Mouse (Mus musculus) right cerebral cortex, postnatal 4 days (tissue): ENCODE results near the gene Tnnc2.
"Not testable (repeated sequence)": the region's sequence is repeated elsewhere in the genome, so short reads cannot be mapped to it uniquely, and the experiment has no call there.

ENCODE experiments used
- DNase-seq: peaks from one replicate; pipeline ENCODE4 v3.0.0-alpha.2; 2022

The Tnnc2 gene

DNA sequence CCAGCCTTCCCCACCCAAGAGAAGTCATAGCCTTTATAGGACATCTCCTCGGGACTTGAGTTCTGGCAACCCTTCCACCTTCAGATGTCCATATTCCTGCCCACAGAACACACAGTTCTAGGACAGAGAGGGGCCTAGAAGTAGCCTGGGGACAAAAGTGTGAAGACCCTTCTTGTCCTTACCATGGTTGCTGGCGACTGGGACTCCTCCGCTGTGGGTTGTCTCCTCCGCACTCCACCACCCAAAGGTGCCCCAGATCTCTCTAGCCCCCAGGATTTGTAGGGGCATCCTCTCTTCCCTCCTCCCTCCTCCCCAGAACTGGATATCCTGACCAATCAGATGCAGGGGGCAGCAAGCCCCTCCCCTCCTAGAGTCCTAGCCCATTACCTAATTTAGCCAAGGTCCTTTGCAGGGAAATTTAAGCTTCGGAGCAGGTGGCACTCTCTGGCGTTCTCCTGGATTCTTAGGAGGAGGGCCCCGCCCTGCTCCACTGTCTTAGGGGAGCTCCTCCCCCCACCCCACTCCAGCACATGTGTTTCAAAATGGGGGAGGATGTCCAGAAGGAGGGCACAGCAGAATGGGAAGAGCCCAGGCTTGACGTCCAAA lies at the start of gene Tnnc2:
Gene Tnnc2, minus strand, starts transcription at position 487 of the 606 bp plus-strand sequence.
- no peak for DNase-seq

DNA sequence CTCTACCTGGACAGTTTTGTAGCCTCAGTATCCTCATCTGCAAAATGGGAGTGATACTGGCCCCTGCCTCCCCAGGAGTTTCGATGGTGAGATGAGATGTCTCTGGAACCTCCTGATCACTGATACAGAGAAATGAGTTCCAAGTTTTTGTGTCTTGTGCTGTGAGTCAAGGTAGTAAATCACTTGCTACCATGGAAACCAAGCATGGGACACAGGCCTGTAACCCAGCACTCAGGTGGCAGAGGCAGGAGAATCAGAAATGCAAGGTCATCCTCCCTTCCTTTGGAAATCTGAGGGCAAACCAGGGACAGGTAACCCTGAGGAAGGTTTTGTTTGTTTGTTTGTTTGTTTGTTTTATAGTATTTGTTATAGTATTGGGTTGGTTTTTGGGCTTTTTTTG lies 49.3 kb upstream of the Tnnc2 start:
- DNase-seq, result no peak

DNA sequence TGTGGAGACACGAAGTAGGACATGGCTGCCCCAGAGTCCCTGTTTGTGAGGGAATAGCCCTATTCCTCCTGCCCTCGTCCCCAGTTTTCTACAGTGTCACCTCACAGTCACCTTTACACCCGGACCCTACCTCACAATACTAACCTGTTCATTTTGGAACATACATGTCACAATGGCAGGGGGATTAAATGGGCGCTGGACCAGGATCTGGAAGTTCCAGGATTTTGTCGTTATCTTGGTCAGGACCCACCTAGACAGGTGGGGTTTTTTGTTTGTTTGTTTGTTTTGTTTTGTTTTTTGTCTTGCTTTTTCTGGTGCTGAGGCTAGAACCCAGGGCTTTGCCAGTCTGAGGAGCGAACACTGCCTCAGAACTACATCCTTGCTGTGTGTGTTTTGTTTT lies 48.7 kb upstream of the Tnnc2 start, which contains the start of gene Spata25:
Gene Spata25, minus strand, starts transcription at position 101 of the 400 bp plus-strand sequence.
- DNase-seq, result no peak

GRCm38 (mm10) chr2:164827146-164827850 lies 47.5 kb upstream of the Tnnc2 start:
- no peak for DNase-seq

DNA sequence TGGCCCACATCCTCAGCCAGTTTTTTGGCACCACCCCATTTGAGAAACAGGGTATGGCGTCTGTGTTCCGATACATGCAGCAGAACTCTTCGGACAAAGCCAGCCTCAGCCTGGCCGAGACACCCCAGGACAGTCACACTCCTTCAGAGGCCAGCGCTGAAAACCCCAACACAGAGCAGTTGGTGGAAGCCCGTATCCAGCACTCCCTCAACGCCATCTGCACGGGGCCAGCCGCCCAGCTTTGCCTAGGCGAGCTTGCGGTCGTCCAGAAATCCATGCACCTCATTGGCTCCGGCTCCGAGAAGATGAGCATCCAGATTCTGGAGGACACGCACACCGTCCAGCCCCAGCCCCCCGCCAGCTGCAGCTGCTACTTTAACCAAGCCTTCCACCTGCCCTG lies 45.8 kb upstream of the Tnnc2 start:
- DNase-seq, result no peak

DNA sequence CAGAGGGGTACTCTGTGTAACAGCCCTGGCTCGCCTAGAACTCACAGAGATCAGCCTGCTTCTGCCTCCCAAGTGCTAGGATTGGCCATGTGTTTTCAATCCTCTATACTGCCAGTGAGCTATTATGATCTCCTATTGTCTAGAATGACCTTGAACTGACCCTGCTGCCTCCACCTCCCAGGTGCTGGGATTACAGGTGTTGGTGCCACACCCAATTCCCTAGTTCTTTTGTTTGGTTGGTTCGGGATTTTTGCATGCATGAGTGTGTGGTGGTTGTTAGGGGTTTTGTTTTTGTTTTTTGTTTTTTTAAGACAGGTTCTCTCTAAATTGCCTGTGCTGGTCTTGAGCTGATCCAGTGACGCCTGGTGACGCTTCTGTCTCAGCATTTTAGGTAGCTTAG lies 44.2 kb upstream of the Tnnc2 start:
- no peak for DNase-seq

GRCm38 (mm10) chr2:164823181-164823585 lies 43.4 kb upstream of the Tnnc2 start:
- DNase-seq, result no peak

DNA sequence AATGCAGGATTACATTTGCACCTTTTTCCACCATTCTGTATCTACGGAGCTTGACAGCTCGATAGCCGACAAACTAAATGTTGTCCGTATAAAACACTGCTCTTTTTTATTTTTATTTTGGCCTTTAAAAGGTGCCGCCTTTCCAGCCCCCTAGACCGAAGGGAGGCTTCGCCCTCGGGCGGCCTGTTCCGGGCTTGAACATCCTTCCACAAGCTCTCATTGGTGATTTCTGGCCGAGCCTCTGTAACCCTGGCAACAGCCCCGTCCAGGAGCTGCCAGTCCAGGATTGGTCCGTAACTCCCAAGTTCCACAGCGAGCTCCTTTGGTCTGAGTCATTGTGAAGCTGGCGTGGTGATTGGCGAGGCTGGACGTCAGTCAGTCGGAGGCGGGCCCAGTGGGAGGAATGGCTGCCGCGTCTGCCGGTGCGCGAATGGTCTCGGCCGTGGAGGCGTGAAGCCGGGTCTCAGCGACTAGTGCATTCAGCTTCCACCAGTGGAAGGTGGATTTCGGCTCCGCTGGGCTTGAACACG lies 42.9 kb upstream of the Tnnc2 start, which contains the start of gene Zswim1:
Gene Zswim1, plus strand, starts transcription at position 51 of the 530 bp plus-strand sequence.
- peak; percentile 100 for DNase-seq

DNA sequence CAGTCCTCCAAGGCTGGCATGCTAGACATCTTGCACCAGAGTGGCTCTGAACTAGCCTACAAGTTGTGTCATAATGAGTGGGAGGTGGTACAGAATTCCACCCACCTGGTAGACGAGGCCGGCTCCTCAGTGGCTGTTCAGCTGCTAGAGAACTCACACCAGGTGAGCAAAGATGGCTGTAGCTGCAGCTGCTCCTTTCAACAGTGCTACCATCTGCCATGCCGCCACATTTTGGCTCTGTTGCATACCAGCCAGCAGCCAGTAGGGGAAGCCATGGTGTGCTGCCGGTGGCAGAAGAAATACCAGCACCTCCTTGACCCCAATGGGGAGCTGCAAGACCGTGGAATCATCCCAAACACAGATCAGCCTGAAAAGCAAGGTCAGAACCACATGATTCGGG lies 41.3 kb upstream of the Tnnc2 start:
- DNase-seq, result no peak

DNA sequence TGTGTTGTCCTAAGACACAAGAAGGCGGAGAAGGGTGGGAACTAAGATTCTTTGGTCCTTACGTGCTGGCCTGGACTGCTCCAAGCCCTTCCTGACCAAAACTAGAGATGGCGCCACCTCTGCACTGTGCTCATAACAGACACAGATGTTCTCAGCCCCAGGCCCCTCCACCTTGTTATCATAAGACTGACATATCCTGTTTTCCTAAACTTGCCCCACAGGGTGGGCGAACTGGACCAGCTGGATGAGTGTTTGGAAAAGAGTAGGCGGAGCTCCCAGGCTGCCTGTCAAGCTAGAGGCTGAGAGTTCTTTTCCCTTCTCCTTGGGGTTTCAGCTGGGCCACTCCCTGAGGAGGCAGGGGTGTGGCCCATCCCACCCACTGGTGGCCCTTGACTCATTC lies 37.9 kb upstream of the Tnnc2 start:
- DNase-seq, result no peak

DNA sequence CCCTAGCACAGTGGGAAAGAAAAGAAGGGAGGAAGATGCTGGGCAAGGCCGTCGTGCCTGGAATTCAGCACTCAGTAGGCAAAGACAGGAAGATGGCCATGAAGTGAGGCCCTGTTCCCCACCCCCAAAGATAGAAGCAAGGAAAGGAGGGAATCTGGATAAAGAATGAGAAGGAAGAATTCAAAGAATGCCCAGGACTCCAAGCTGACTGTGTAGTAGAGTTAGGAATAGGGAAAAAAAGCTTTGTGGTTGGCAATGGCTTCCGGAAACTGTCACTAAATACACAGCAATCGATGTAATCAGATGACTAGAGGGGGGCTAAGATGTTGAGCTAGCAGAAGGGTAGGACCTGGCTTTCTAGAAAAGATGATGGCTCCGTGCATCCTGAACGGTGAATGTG lies 37.4 kb upstream of the Tnnc2 start:
- no peak for DNase-seq

DNA sequence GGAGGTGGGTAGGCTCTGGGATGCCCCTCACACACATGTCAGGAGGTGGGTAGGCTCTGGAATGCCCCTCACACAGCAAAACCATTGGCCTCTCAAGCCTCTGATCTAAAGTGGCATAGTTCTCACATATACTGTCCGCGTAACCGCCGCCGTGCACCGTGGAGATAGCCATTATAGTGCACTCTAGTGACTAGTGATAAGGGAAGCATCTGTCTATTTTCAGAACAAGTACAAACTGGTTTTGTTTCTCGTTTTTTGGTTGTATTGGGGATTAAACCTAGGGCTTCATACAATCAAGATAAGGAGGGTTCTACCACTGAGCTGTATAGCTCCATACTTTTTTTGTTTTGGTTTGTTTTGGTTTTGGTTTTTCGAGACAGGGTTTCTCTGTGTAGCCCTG lies 36.1 kb upstream of the Tnnc2 start:
- DNase-seq, result no peak

GRCm38 (mm10) chr2:164815348-164815747 lies 35.6 kb upstream of the Tnnc2 start:
- no peak for DNase-seq

DNA sequence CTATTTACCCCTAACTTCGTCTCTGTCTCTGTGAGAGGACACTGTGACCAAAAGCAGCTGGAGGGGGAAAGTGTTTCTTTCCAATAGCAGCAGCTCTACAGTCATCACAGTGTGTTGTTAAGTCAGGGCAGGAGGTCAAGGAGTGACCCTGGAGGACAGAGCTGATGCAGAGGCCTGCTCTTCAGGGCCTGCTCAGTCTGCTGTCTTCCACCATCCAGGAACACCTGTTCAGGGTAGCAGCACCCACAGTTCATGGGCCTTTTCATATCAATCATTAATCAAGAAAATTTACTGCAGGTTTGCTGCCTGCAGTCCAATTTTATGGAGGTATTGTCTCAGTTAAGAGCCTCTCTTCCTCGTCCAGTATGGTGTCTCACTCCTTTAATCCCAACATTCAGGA lies 33.8 kb upstream of the Tnnc2 start:
- no peak for DNase-seq

- DNase-seq, result no peak
Measured at GRCm38 (mm10) chr2:164806614-164807013, 26.8 kb upstream of the Tnnc2 start.

DNA sequence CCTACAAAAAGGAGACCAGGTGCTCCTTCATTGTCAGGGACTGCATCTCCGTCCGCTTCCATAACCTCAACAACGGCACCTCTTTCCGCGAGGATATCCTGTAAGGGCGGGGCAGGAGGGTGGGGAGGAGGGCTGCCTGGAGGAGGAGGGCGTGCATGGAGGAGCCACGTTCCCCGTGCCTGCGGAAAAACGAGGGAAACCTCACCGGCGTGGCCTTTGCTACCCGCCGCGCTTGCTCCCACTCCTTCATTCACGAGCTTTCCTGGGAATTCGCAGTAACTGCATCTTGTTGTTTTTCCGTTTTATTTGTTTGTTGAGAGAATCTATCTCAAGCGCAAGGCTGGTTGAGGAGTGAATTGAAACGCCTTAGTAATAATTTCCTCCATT lies 25.6 kb upstream of the Tnnc2 start:
- DNase-seq, result no peak

GRCm38 (mm10) chr2:164804533-164805331 lies 25.0 kb upstream of the Tnnc2 start, which contains the start of the genes Acot8 and Zswim3:
Gene Acot8, minus strand, starts transcription at chr2:164804882.
Gene Zswim3, plus strand, starts transcription at chr2:164805098.
- DNase-seq, result peak; percentile 96

- DNase-seq, result no peak
Measured at GRCm38 (mm10) chr2:164803921-164804313, 24.1 kb upstream of the Tnnc2 start.

- no peak for DNase-seq
Measured at GRCm38 (mm10) chr2:164803201-164803920, 23.6 kb upstream of the Tnnc2 start.

DNA sequence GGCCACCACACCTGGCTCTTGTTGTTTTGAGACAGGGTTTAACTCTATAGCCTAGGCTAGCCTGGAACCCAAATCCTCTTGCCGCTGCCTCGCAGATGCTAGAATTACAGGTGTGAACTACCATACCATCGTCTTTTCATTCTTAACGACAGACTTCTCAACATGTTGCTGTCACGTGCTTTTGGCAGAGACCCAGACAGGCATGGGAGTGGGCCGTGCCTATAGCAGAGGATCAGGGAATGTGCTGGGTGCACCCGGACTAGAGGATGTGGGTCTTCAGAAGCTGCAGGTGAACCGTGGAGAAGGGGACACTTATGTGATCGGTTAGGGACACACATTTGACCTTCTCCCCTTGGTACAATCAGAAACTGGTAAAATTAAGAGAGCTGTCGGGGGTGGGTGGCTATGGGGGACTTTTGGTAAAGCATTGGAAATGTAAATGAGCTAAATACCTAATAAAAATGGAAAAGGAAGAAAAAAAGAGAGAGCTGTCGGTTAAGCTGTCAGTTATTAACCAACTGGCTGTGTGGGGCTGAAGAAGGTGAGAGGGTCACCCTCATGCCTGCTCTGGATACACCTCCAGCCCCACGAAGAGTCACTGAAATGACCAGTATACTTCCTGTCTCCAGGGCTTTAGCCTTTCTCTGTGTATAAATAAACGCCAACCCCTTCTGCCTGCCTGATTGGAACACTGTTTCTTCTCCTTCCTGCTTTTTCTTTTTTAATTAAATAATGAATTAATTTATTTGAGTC lies 20.7 kb upstream of the Tnnc2 start:
- no peak for DNase-seq

GRCm38 (mm10) chr2:164798554-164798953 lies 18.8 kb upstream of the Tnnc2 start:
- not testable (repeated sequence) for DNase-seq

GRCm38 (mm10) chr2:164795868-164796267 lies 16.1 kb upstream of the Tnnc2 start:
- DNase-seq, result no peak
